Mouse (Mus musculus) ES-E14 (cell line): ENCODE measurements around the gene Rbfox1.

Experiments
- CHD2 ChIP-seq: IDR thresholded peaks from 2 replicates; pipeline ENCODE4 v1.6.1; 2014; ENCODE audit warnings: mild to moderate bottlenecking, low read depth, low read length, inconsistent platforms
- MAFK ChIP-seq: IDR thresholded peaks from 2 replicates; pipeline ENCODE4 v1.6.1; 2014; ENCODE audit warnings: mild to moderate bottlenecking, low read depth, low read length, inconsistent platforms; ENCODE audit not compliant: insufficient read depth
- ZC3H11A ChIP-seq: IDR thresholded peaks from 2 replicates; pipeline ENCODE4 v1.6.1; 2012; ENCODE audit warnings: low read depth, mild to moderate bottlenecking, inconsistent platforms, low read length, borderline replicate concordance
- ZNF384 ChIP-seq: IDR thresholded peaks from 2 replicates; pipeline ENCODE4 v1.6.1; 2012; ENCODE audit warnings: low read depth, low read length, inconsistent platforms

GRCm38 (mm10) chr16:6436445-6436844, 551.3 kb downstream of the Rbfox1 start:
- TF ChIP-seq ZNF384 (no peak), ZC3H11A (no peak), MAFK (no peak), CHD2 (no peak)
